Mouse (Mus musculus) gastrocnemius, postnatal 36 days (tissue): ENCODE measurements around the gene Dspp. TPM values are rescaled to one million over a fixed set of nuclear protein-coding genes. Genes with fewer than 3 reads are reported as not detected.

Source experiments
- DNase-seq, 2 experiments: peaks; one replicate each; pipeline ENCODE4 v3.0.0; 2022
- intact Hi-C: fragments of 180-260 bp; cut with DNase I; formaldehyde crosslinking; loops from one replicate; pipeline ENCODE4 v1.15.1; 2025
- long read RNA-seq, 2 experiments: library from polyadenylated mRNA; stranded (forward); transcript quantifications; one replicate each; pipeline ENCODE4 v2.0.0; 2021
- total RNA-seq, 2 experiments: library from RNA; stranded (reverse); gene quantifications; 2 replicates each; pipeline ENCODE4 v1.2.3; 2021

Dspp gene
- not detected for total RNA-seq
- long read RNA-seq, experiment 1: 0 reads
- long read RNA-seq, experiment 2: 0 reads

DNA sequence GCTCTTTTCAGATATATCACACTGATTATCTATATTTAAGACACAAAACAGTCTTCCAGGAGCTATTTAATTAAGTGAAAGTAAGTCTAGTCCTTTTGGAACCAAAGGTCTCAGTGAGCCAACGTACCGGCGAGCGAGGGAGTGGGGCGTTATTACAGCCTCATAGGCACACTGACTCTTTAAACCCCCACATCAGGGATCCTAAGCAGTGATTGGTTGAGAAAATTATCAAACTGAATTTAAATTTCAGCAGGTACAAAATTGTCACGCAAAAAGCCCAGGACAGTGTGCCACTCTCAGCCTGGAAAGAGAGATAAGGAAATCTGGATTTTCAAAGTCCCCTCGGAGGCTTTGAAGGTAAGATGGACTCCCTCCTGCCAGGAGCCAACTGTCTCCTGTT lies at the start of gene Dspp:
TSS of gene Dspp (plus strand) at position 301 of the 400 bp plus-strand sequence.
- intact Hi-C loops: no loop called here
- no peak for DNase-seq

DNA sequence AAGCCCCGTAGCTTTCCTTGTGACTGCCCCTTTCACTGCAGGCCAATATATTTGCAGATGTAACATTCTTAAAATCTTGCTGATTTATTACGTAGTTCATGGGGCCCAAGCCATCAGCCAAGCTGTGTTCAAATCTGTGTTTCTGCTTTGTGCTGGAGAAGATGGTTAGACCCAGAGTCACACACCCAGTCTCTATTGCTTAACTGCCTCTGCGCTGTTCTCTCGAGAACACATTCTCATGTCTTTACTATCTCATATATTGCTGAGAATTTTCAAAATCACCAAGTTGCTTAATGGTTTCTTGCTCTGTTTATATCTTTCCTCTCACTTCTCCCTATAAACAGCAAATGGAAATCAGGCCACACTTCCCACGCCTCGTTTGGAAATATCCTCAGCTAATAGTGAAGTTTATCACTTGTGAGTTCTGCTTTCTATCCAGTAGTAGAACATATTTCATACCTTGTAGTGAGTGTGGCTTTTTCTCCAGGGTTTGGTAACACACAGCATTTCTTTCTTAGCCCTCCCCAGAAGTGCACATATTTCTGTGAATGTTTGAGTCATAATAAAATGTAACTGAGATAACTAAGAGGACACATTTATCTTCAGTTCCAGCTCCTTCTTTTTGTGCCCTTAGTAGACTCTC lies 46.4 kb upstream of the Dspp start:
- intact Hi-C loops: no loop called here
- no peak for DNase-seq

GRCm38 (mm10) chr5:104126561-104127320 lies 43.8 kb upstream of the Dspp start:
- peak in 1 of 2 experiments; percentile 9 for DNase-seq
- intact Hi-C loops: no loop called here

- intact Hi-C loops: no loop called here
- no peak for DNase-seq
Measured at GRCm38 (mm10) chr5:104127351-104127750, 43.2 kb upstream of the Dspp start.

DNA sequence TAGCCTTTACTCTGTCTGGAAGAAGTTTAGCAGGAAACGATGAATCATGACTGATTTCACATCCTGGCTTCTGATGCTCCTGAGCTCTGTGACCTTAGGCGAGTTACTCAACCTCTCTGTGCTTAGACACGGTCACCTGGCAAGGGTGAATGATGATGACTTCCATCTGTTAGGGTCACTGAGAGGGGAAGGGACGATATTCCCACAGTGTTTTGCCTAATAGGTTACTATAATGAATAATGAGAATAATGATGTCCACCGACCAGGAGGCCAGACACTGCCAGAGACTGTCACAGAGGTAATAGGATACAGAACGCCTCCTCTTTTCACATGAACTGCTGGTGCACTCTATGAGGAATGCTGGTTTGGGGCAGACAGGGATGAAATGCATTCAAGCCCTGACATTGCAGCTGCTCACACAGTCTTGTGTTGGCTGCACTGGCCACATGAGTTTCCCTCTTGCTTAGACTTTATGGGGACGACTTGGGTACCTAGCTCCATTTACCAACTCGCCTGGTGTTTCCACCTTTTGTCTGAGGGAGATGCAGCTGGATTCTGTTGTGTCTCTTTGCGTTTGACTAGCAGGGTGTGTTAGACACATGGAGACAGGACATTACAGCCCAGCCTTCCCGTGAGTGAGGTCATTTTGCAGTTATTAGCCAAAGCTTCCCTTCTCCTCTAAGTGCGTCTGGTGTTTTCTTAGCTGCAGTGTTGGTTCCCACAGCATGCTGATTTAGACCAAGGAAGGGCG lies 42.1 kb upstream of the Dspp start:
- peak; percentile 18 to 38 for DNase-seq
- intact Hi-C loops: no loop called here

- DNase-seq: no peak
- intact Hi-C loops: loop anchor here (5.0 kb wide), 2 partner anchors 86 to 206 kb away; no protein-coding TSS in a partner anchor
Measured at GRCm38 (mm10) chr5:104130891-104131290, 39.6 kb upstream of the Dspp start.

DNA sequence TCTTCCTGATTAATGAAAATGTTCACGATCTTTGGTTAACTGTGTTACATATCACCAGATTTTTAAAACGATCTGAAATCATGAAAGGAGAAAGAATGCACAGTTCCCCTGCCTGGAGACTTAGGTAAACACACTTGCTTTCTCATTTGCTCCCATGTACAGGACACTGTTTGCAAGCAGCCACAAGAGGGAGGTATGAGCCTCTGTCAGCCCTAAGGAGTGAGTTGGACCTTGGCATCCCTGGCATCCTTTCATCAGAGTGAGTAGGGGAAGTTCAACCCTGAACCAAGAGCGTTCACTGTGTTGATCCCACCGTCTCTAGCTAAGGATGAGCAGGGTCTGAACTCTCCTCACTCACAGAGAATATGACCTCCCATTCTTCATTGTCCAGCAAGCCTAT lies 39.0 kb upstream of the Dspp start:
- no peak for DNase-seq
- intact Hi-C loops: loop anchor here (5.0 kb wide), 2 partner anchors 86 to 206 kb away; no protein-coding TSS in a partner anchor

DNA sequence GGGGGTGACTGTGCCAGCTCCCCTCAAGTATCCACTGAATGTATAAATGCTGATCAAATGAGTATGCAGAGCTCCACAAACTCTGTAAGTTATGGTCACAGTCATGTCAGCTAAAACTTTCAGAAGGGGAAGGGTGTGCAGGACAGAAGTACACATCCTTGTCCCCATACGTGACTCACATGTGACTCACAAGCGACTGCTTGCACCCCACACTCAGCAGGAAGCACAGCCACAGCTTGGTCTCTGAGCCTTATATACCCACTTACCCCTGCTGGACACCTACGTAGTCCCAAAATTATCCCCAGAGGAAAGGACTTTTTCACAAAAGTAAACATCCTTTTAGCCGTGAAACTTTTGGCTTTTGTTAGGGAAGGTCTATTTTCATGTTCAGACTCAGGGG lies 36.8 kb upstream of the Dspp start:
- intact Hi-C loops: loop anchor here (5.0 kb wide), 2 partner anchors 84 to 204 kb away; no protein-coding TSS in a partner anchor
- DNase-seq: no peak

DNA sequence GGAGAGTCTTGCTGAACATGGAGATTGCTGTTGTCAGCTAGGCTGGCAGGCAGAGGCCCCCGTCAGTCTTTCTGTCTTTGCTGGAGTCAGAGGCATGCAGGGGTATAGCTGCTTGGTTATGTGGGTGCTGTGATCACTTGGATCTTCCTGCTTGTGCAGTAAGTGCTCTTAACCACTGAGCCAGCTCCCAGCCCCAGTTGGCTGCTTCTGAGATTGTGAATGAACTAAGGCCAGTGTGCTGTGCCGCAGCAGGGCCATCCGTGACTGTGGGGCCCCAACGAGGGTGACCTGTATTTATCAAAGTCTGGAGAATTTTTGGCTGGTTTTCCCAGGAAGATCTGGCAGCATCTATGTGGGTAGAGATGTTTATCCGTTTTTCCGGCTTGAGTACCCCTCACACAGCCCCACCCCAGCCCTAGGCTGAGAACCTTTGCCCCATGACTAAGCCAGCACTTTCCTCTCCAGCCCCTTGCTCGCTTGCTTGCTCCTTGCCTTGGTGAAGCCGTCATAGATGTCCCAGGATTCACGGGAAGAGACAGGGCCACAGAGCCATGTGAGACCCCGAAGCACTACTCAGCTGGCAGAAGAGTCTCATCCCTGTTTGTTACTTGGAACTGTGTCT lies 32.5 kb upstream of the Dspp start:
- intact Hi-C loops: no loop called here
- no peak for DNase-seq

GRCm38 (mm10) chr5:104141067-104141466 lies 29.4 kb upstream of the Dspp start:
- intact Hi-C loops: no loop called here

GRCm38 (mm10) chr5:104144057-104144456 lies 26.5 kb upstream of the Dspp start:
- no peak for DNase-seq
- intact Hi-C loops: no loop called here

More at GRCm38 (mm10) chr5:104141067-104141466, 29.4 kb upstream of the Dspp start:
- no peak for DNase-seq

DNA sequence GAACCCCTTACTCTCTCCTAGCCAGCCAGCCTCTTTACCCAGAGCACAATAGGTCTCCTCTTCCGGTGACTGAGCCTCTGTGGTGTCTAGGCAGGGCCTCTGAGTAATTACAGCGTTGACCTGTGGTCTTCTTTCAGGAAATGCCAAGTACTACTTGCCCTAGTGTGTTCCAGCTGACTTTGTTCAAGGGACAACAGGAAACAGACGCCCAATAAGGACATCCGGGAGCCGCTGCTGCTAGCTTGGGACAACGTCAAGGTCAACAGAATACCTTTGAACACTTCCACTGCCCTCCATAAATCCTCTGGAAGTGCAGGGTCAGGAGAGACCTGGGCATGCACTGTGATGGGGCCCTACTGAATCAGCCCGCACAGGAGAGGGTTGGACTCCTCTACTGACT lies 21.2 kb upstream of the Dspp start:
- intact Hi-C loops: no loop called here
- DNase-seq: no peak

- intact Hi-C loops: no loop called here
- no peak for DNase-seq
Measured at GRCm38 (mm10) chr5:104150196-104150595, 20.3 kb upstream of the Dspp start.

DNA sequence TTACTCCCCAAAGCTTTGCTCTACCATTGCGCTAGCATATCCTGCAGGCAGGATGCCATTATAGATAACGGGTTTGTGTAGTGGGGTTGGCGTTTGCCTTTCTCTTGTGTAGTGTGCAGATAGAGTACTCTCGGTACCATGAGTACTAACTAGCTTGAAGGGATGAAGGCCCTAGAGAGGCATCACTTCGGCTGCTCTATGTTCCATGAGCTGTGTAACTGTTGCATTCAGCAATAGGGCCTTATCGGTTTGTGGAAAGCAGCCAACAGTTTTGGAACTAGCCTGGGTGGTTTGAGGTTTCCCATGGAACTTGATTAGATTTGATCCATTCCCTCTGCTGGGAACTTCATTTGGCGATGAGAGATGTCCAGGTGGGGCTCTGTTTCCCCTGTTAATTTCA lies 12.8 kb upstream of the Dspp start:
- intact Hi-C loops: no loop called here
- no peak for DNase-seq

DNA sequence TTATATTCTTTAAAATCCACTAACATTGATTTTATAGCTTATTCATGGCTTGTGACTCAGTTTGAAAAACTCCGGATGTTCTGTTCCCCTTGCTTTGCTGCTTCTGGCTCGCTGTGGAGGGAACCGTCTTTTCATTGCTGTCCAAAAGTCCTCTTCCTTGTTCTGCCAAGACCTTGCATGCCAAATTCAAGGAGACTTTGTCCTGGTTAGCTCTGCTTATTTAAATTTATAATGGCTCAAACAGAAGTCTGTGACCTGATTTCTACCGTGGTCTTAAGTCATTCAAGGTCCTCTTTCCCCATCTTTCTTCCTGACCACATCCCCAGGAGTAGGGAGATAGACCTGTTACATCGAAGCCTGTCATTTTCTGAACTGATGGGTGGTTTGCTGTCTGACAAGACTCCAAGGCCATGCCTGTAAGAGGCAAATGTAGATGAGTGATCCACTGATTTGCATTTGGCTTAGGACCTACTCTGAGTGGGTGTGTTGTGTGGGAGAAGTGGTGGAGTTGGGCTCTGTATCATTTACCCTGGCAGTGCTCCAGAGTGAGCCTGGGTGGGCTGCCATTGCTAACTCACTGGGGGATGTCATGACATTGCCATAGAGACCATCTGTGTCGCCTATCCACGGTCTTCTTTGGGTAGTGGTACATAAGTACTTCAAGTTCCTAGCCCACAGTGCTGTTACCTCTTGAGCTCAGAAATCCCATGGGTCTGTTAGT lies 12.0 kb upstream of the Dspp start:
- no peak for DNase-seq

GRCm38 (mm10) chr5:104160581-104160980 lies 9.9 kb upstream of the Dspp start:
- DNase-seq: no peak
- intact Hi-C loops: no loop called here

More for the DNA sequence above, 12.0 kb upstream of the Dspp start:
- intact Hi-C loops: no loop called here

- no peak for DNase-seq
- intact Hi-C loops: no loop called here
Measured at GRCm38 (mm10) chr5:104161390-104161789, 9.1 kb upstream of the Dspp start.

DNA sequence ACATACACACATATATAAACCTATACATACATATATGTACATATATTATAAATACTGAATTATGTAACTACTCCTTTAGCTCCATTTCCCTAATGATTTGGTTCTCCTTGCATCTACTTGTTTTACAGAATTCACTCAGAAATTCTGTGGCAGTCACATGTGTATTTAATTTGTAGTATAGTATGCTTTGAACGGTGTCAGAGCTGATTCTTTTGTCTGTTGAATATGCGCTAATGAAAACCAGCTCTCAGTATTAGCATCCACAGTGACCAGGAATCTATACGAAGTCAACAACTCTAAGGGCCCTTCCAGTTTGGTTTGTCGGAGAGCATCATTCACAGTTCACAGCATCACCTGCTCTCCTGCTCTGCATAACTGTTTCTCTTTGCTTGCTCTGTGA lies 7.0 kb upstream of the Dspp start:
- intact Hi-C loops: no loop called here
- DNase-seq: no peak

- DNase-seq: no peak
- intact Hi-C loops: no loop called here
Measured at GRCm38 (mm10) chr5:104173094-104173493, 2.6 kb downstream of the Dspp start.

GRCm38 (mm10) chr5:104183743-104184142 lies 13.2 kb downstream of the Dspp start:
- DNase-seq: no peak
- intact Hi-C loops: no loop called here
